Mouse (Mus musculus) midbrain, embryonic 10.5 days (tissue): Measurements from ENCODE around the gene Arid2. TPM values are rescaled to one million over a fixed set of nuclear protein-coding genes. Genes with fewer than 3 reads are reported as not detected.

Experiments used
- DNase-seq: peaks from one replicate; pipeline ENCODE4 v3.0.0-alpha.2; 2017; ENCODE audit warnings: low spot score
- H3K27ac ChIP-seq: fragments of 300-500 bp; sonication (generic); replicated peaks from 2 replicates; pipeline ENCODE4 v1.5.1; 2016; ENCODE audit warnings: mild to moderate bottlenecking
- H3K27me3 ChIP-seq: fragments of 300-500 bp; sonication (generic); 2 replicates; pipeline ENCODE4 v1.6.1; 2016; ENCODE audit warnings: low read depth, mild to moderate bottlenecking; ENCODE audit not compliant: poor library complexity, severe bottlenecking
- H3K36me3 ChIP-seq: fragments of 300-500 bp; sonication (generic); 2 replicates; pipeline ENCODE4 v1.6.1; 2016; ENCODE audit warnings: mild to moderate bottlenecking, moderate library complexity
- H3K4me1 ChIP-seq: fragments of 300-500 bp; sonication (generic); 2 replicates; pipeline ENCODE4 v1.6.1; 2016
- H3K4me3 ChIP-seq: fragments of 300-500 bp; sonication (generic); 2 replicates; pipeline ENCODE4 v1.5.1; 2016; ENCODE audit warnings: mild to moderate bottlenecking, moderate library complexity
- H3K9me3 ChIP-seq: fragments of 300-500 bp; sonication (generic); replicated peaks from 2 replicates; pipeline ENCODE4 v1.6.1; 2016; ENCODE audit warnings: mild to moderate bottlenecking
- WGBS: fragments of 180-500 bp; shearing (Covaris S2); methylation state at CpG from one replicate; pipeline ENCODE4 v1.1.7; 2016; 5-methylcytosine and 5-hydroxymethylcytosine counted together
- polyA plus RNA-seq: library from polyadenylated mRNA; unstranded; fragments of >200 nt; fragmentation: Nextera tagmentation; extraction: Ambion mirVana; gene quantifications from 2 replicates; pipeline ENCODE4 v1.2.1, GENCODE M21; 2016

Arid2 gene
- polyA plus RNA-seq, 1 experiment from 2014 or later, result 26.2 TPM

DNA sequence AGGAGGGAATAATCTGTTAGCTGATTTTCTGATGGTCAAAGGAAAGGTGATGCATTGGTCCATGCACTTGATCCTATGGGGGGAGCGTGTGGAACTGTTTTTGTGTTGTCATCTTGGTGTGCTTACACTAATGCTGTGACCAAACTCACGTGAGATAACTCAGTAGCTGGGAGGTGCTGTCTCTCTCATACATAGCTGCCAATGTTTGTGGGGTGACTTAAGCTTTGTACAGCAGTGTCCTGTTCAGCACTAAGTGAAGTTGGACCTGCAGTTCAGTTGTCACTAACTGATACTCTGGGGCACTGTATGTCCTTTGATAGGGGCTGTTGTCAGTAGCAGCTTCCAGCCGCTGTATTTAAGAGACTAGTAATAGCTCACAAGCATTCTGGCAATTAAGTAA is 43.2 kb downstream of the Arid2 start:
- Histone ChIP-seq H3K4me3 (no peak overlapping the region), H3K9me3 (no peaks in the 10 kb centered on the region), H3K27me3 (no peaks in the 10 kb centered on the region), H3K4me1 (peaks cover 17% of the 10 kb centered on the region), H3K36me3 (peaks cover 24% of the 10 kb centered on the region), H3K27ac (no peak overlapping the region)
- no peak for DNase-seq
- WGBS, result 85% methylated on average over 3 of the region's 3 CpGs

DNA sequence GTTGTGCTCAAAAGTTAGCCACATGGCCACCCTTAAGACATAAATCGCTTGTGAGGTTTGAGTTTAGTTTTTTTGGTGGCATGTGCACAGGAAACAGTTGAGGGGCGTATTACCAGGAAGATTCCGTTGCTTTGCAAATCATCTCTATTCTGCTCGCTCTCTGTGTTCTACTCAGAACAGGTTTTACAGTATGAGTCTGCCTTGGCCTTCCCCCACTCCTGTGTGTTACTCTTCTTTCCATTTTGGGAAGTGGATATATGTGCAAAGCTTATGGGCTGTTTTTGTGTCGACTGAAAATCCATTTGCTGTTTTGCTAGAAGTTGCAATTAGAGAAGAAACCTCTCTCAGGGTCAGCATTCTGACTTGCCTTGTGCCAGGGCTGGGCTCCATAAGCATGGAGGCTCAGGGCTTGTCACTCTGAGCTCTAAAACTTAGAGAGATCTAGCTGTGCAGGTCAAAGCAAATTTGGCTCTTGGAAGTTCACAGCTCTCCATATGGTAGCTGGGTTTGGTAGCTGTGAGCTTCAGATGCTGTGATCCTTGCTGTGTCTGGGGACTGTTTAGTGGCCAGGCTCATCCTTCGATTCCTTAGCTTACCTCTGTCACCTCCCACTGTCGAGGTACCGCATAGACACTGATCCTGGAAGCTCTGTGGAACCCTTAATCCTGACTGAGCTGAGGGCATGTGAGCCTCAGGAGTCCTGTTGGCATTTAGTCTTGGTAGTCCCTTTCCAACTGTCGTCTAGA is 45.3 kb downstream of the Arid2 start:
- H3K27me3 ChIP-seq, result no peaks in the 10 kb centered on the region
- no peak overlapping the region for H3K27ac ChIP-seq
- peaks cover 21% of the 10 kb centered on the region for H3K36me3 ChIP-seq
- no peaks in the 10 kb centered on the region for H3K9me3 ChIP-seq
- H3K4me1 ChIP-seq, result peaks cover 17% of the 10 kb centered on the region
- WGBS, result 88% methylated on average over 9 of the region's 9 CpGs
- no peak overlapping the region for H3K4me3 ChIP-seq
- no peak for DNase-seq

DNA sequence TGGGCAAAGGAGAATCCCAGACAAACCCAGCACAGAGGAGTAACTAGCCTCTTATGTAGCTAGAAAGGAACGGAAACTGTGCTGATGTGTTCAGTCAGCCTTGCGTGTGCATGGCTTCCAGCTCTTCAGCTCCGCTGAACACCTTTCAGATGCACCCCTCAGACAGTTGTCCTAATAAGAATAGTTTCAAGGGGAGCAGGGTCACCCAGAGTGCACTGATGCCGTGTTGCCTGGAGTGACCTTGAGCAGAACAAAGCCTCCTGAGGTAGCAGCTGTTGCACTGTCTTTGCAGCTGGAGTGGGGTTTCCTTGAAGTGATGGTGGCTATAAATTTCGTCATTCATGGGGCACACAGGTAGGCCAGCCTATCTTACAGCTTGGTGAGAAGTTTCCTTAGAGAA is 46.0 kb downstream of the Arid2 start:
- Histone ChIP-seq H3K4me3 (no peak overlapping the region), H3K27ac (no peak overlapping the region), H3K27me3 (no peaks in the 10 kb centered on the region), H3K9me3 (no peaks in the 10 kb centered on the region), H3K4me1 (peaks cover 17% of the 10 kb centered on the region), H3K36me3 (peaks cover 18% of the 10 kb centered on the region)
- WGBS, result 67% methylated on average over 5 of the region's 5 CpGs
- DNase-seq, result no peak

DNA sequence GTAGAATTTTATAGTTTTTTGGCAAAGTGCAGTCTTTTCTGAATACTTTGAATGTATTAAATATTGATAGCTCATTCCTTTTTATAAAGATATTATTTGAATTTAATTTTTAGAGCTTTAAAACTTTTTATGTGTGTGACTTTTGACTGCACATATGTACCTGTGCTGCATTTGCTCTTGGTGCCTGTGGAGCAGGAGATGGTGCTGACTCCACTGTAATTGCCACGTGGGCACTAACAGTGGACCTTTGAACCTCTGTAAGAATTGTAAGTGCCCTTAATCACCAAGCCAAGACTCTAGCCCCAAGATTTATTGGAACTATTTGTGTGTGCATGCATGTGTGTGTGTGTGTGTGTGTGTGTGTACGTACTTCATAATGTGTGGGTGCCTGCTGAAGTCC is 53.6 kb downstream of the Arid2 start:
- H3K27me3 ChIP-seq, result no peaks in the 10 kb centered on the region
- H3K4me3 ChIP-seq, result no peak overlapping the region
- H3K36me3 ChIP-seq, result peaks cover 2% of the 10 kb centered on the region; the same call in 1 of the 2 replicates
- H3K27ac ChIP-seq, result no peak overlapping the region
- DNase-seq, result no peak
- 0 out of 2 replicates have a peak, but pooled peaks cover under 1% of the 10 kb centered on the region for H3K4me1 ChIP-seq
- H3K9me3 ChIP-seq, result no peaks in the 10 kb centered on the region
- WGBS, result 92% methylated on average over 2 of the region's 2 CpGs

DNA sequence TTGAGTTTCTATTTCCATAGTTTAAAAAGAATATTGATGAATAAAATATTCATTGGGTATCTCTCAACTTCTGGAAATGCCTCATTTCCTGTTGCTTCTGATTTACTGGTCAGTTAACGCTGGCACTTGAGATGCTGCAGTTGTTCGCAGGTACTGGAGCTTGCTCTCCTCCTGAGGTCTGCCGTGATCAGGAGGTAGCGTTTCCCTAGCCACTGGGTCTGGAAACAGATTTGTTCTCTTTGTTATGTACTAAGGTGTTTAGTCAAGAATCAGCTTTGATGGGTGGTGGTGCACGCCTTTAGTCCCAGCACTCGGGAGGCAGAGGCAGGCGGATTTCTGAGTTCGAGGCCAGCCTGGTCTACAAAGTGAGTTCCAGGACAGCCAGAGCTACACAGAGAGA is 54.8 kb downstream of the Arid2 start:
- 96% methylated on average over 8 of the region's 8 CpGs for WGBS
- DNase-seq, result no peak
- H3K36me3 ChIP-seq, result 0 out of 2 replicates have a peak, but pooled peaks cover 2% of the 10 kb centered on the region
- no peak overlapping the region for H3K4me3 ChIP-seq
- H3K4me1 ChIP-seq, result peaks cover 4% of the 10 kb centered on the region; the same call in 1 of the 2 replicates
- no peaks in the 10 kb centered on the region for H3K27me3 ChIP-seq
- no peak overlapping the region for H3K27ac ChIP-seq
- no peaks in the 10 kb centered on the region for H3K9me3 ChIP-seq

DNA sequence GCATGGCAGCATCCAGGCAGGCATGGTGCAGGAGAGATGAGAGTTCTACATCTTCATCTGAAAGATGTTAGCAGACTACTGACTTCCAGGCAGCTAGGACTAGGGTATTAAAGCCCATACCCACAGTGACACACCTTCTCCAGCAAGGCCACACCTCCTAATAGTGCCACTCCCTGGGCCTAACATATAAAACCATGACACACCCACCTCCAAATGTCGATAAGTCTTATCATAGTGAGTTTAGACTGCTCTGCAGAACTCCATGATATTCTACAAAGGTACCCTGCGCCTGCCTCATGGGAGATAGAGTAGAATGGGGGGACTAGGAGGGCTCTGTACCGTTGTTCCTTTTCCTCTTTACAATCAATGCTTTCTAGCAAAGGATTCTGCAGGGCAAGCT is 55.6 kb downstream of the Arid2 start:
- Histone ChIP-seq H3K27ac (no peak overlapping the region), H3K4me3 (no peak overlapping the region), H3K4me1 (peaks cover 4% of the 10 kb centered on the region; the same call in 1 of the 2 replicates), H3K9me3 (no peaks in the 10 kb centered on the region), H3K36me3 (no peaks in the 10 kb centered on the region), H3K27me3 (no peaks in the 10 kb centered on the region)
- 92% methylated on average over 3 of the region's 3 CpGs for WGBS
- no peak for DNase-seq

DNA sequence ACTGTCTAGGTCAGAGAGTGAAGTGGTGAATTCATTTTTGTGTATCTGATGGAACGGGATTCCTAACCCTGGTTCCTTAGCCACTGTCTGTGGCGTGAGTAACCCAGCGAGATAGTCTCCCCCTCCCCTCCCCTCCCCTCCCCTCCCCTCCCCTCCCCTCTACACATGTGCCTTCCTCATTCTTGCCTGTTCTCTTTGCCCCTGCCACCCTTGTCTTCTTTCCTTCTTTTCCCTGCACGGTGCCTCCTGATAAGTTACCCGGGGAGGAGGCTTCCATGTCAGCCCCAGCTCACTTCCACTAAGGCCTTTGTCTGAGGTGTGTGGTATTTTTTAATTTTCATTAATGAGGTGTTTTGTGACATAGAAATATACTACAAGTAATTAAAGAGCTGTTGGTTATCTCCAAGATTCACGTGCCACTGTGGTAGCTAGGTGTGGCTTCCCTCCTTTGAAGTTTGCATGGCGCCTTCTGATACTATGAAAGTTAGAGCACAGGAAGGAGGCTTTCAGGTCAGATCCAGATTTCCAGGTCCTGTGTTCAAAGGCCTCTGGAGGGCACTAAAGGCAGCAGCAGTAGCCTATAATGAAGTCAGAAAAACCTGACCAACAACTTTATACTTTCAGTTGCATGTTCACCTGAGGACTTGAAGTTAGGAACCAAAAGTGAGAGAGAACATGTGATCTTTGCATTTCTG is 57.4 kb downstream of the Arid2 start:
- peaks cover 4% of the 10 kb centered on the region; the same call in 1 of the 2 replicates for H3K4me1 ChIP-seq
- 80% methylated on average over 5 of the region's 7 CpGs for WGBS
- H3K9me3 ChIP-seq, result no peaks in the 10 kb centered on the region

DNA sequence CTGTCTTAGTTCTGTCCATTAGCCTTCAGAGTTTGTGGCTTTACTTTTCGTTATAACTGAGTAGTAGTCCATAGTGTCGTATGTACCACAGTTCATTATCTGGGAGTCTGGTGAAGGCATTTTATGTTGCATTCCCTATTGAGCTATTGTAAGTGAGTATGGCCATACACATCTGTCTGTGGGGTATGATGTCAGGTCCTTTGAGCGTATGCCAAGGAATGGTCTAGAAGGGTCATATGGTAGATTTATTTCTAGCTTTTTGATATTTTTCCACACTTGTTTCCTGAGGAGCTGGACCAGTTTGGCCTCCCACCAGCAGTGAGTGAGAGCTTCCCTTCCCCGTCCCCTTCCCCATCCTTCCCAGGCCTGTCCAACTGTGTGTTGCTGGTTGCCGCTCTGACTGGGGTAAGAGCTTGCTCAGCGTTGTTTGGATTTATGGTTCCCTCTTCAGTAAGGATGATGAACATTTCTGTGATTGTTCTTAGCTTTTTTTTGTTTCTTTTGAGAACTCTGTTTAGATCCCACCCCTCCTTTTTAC is 58.1 kb downstream of the Arid2 start:
- no peak for DNase-seq
- Histone ChIP-seq H3K27me3 (no peaks in the 10 kb centered on the region), H3K4me3 (no peak overlapping the region), H3K27ac (no peak overlapping the region), H3K4me1 (peaks cover 4% of the 10 kb centered on the region; the same call in 1 of the 2 replicates), H3K36me3 (peaks cover 13% of the 10 kb centered on the region), H3K9me3 (no peaks in the 10 kb centered on the region)
- 93% methylated on average over 6 of the region's 6 CpGs for WGBS

More for the DNA sequence above, 57.4 kb downstream of the Arid2 start:
- DNase-seq, result no peak
- no peak overlapping the region for H3K4me3 ChIP-seq
- no peak overlapping the region for H3K27ac ChIP-seq
- H3K36me3 ChIP-seq, result peaks cover 6% of the 10 kb centered on the region
- H3K27me3 ChIP-seq, result no peaks in the 10 kb centered on the region

DNA sequence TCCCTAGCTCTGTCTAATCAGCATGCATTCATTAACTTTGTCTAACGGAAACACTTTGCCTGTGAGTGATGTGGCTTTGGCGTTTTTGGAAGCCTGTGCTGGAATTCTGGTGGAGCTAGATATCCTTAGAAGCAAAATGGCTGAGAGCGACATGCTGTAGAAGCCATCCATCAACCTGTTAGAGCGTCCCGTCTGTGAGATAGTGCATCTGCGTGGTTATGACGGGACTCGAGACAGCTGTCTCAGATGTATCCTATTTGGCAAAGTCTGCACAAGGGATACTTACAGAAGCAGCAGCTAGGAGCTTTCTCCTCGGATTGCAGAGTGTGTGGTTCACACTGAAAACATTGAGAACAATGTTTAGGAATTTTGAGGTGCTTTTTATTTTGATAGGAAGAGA is 64.1 kb downstream of the Arid2 start:
- WGBS, result 94% methylated on average over 9 of the region's 9 CpGs
- no peaks in the 10 kb centered on the region for H3K27me3 ChIP-seq
- H3K9me3 ChIP-seq, result no peaks in the 10 kb centered on the region; the same call in 1 of the 2 replicates
- no peak overlapping the region for H3K4me3 ChIP-seq
- no peaks in the 10 kb centered on the region for H3K4me1 ChIP-seq
- H3K27ac ChIP-seq, result no peak overlapping the region
- no peak for DNase-seq
- H3K36me3 ChIP-seq, result peaks cover 72% of the 10 kb centered on the region

DNA sequence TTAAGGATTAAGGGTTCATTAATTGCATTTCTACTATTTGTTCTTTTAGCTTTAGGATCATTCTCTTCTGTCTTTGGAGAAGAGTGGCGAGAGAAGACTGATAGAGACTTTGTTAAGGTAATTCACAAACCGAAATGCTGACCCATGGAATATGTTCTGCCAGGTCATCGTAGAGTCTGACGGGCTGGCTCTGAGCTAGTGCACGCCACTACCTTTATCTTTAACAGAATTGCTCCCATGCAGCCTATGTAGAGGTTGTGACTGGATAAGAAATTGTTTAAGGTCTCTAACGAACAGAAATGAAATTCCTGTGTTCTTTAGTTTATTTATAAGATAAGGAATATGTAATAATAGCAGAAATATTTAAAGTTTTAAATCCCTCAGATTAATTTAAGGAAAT is 71.6 kb downstream of the Arid2 start:
- 95% methylated on average over 6 of the region's 6 CpGs for WGBS
- peaks cover 97% of the 10 kb centered on the region for H3K36me3 ChIP-seq
- H3K4me3 ChIP-seq, result no peak overlapping the region
- no peak overlapping the region for H3K27ac ChIP-seq
- no peaks in the 10 kb centered on the region for H3K4me1 ChIP-seq
- no peak for DNase-seq
- H3K9me3 ChIP-seq, result no peaks in the 10 kb centered on the region
- no peaks in the 10 kb centered on the region for H3K27me3 ChIP-seq

DNA sequence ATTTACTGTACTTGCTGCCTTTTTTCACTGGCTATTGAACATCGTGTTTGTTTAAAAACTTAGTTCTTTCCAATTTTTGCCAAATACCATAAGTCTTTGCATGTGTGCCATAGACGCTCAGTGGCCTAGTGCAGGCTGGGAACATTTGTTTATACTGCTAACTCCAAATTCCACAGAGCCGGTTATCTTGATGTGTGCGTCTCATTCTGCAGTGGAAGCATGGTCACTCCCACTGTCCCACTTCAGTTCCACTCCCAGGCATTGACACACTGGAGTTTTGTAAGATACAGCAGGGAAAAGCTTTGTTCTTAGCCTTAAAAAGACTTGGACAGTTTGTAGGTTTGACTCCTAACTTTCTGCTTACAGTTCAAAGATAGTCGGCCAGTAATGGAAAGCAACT is 73.3 kb downstream of the Arid2 start:
- H3K27ac ChIP-seq, result no peak overlapping the region
- no peak for DNase-seq
- WGBS, result 89% methylated on average over 5 of the region's 5 CpGs
- no peaks in the 10 kb centered on the region for H3K4me1 ChIP-seq
- no peak overlapping the region for H3K4me3 ChIP-seq
- peaks cover 99% of the 10 kb centered on the region for H3K36me3 ChIP-seq
- no peaks in the 10 kb centered on the region for H3K27me3 ChIP-seq
- no peaks in the 10 kb centered on the region for H3K9me3 ChIP-seq

DNA sequence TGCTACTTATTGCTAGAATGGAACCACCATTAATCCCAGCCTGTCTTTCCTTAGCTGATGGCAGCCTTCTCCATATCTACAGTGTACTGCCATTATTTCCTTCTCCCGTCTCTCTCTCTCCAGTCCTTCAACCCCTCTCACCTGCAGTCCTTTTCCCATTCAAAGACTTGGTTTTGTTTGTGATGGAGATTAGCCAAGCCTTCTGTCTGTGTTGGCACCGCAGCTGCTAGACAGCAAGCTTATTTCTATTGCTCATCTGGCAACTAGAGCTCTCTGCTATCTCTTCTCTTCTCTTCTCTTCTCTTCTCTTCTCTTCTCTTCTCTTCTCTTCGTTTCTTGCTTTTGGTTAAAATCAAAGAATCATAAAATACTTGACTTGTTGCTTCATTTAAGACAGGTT is 78.0 kb downstream of the Arid2 start:
- whole genome bisulfite sequencing, result 82% methylated on average over 3 of the region's 3 CpGs
- H3K27me3 ChIP-seq, result no peaks in the 10 kb centered on the region
- no peak overlapping the region for H3K27ac ChIP-seq
- no peak for DNase-seq
- H3K4me3 ChIP-seq, result no peak overlapping the region
- H3K36me3 ChIP-seq, result peaks cover 100% of the 10 kb centered on the region
- no peaks in the 10 kb centered on the region for H3K9me3 ChIP-seq
- no peaks in the 10 kb centered on the region for H3K4me1 ChIP-seq
